Comparison of ENCODE assay signal across 17 mouse cellular contexts in genomic region chr4:141115398-141115797, GRCm38 (mm10). TPM values are rescaled to one million over a fixed set of nuclear protein-coding genes. Genes with fewer than 3 reads are reported as not detected.
A peak's percentile ranks its signal among the peaks of the same experiment; 100 is the strongest.
DNase-seq lines count a peak whose midpoint lies in the region; ATAC-seq and TF ChIP-seq lines count a peak whose summit lies in the region.
"Had no signal": no experiment of that assay in that cellular context is flagged by ENCODE, and none has a peak within 500 bp of the region (broad histone marks: within the 10 kb centered on the region; RNA-seq: fewer than 3 reads in every experiment).

No protein-coding gene starts in this region.

- H3K4me1 ChIP-seq in kidney, adult 2 months (ENCODE audit: control insufficient read depth, insufficient read depth, low read length) = peaks cover 7% of the 10 kb centered on the region; the same call in 1 of the 2 replicates
- peaks cover 89% of the 10 kb centered on the region for H3K4me1 ChIP-seq in E14TG2a.4 (replicated peaks; ENCODE audit: low read depth, low read length)
- H3K4me1 ChIP-seq in liver, embryonic 11.5 days (replicated peaks; ENCODE audit: control insufficient read depth, insufficient read depth, low read length) = peaks cover 4% of the 10 kb centered on the region; the same call in 1 of the 2 replicates

- H3K27ac ChIP-seq in kidney, adult 2 months (ENCODE audit: insufficient read depth, low read depth, low read length) = no peak overlapping the region
- peak overlapping the region; percentile 32; the same call in 1 of the 2 replicates for H3K27ac ChIP-seq in liver, embryonic 11.5 days (ENCODE audit: low read depth, low read length)
- H3K27ac ChIP-seq: kidney, postnatal 0 days had no signal

- no peaks in the 10 kb centered on the region for H3K27me3 ChIP-seq in kidney, adult 2 months (replicated peaks; ENCODE audit: control insufficient read depth, insufficient read depth, low read length)
- H3K27me3 ChIP-seq in E14TG2a.4 (ENCODE audit: insufficient read depth, low read length) = no peaks in the 10 kb centered on the region
- no peaks in the 10 kb centered on the region for H3K27me3 ChIP-seq in liver, embryonic 11.5 days (replicated peaks; ENCODE audit: control insufficient read depth, insufficient read depth, low read length)
- H3K27me3 ChIP-seq: megakaryocyte, embryonic 14.5 days had no signal

- WGBS in kidney, adult 2 months = 79% methylated on average over 8 of the region's 8 CpGs
- WGBS in liver, embryonic 11.5 days = 90% methylated on average over 8 of the region's 8 CpGs

- H3K4me2 ChIP-seq in liver, embryonic 11.5 days = no peak overlapping the region

- peak; percentile 57 for DNase-seq in adrenal gland, postnatal 14 days
- DNase-seq in adrenal gland, adult 8-10 months = no peak
- DNase-seq in kidney, adult 2 months = peak; percentile 36
- no peak for DNase-seq in kidney, postnatal 14 days
- DNase-seq in liver, embryonic 11.5 days (ENCODE audit: low spot score) = no peak
- DNase-seq in frontal cortex, postnatal 36 days (ENCODE audit: low spot score in 2 of 2) = no peak
- DNase-seq in cerebellum, postnatal 4 days (ENCODE audit: low spot score in 2 of 2) = no peak
- DNase-seq: cerebellum, adult 11-12 months; embryo, embryonic 11 days had no signal

- no peaks in the 10 kb centered on the region for H3K9me3 ChIP-seq in E14TG2a.4 (ENCODE audit: low read length)
- H3K9me3 ChIP-seq in liver, embryonic 11.5 days (ENCODE audit: control insufficient read depth, low read length) = peaks cover 3% of the 10 kb centered on the region; the same call in 1 of the 2 replicates
- H3K9me3 ChIP-seq: megakaryocyte, embryonic 14.5 days had no signal

- no peak for TF ChIP-seq CTCF in kidney, adult 2 months (conservative IDR thresholded peaks at IDR 0.05; ENCODE audit: insufficient read depth, insufficient read length, low read depth, low read length)
- no peak for TF ChIP-seq CTCF in E14TG2a.4 (conservative IDR thresholded peaks at IDR 0.05; ENCODE audit: low read length)

- no peak for TF ChIP-seq POLR2A in kidney, adult 2 months (IDR thresholded peaks at IDR 0.05; ENCODE audit: low read depth, low read length)

- H3K36me3 ChIP-seq in kidney, adult 2 months (ENCODE audit: control insufficient read depth, insufficient read depth, low read length) = peaks cover 3% of the 10 kb centered on the region; the same call in 1 of the 2 replicates
- H3K36me3 ChIP-seq in E14TG2a.4 (ENCODE audit: insufficient read depth, low read length) = peaks cover 92% of the 10 kb centered on the region
- H3K36me3 ChIP-seq in liver, embryonic 11.5 days (ENCODE audit: control insufficient read depth, insufficient read depth, low read length) = peaks cover 41% of the 10 kb centered on the region

- ATAC-seq in liver, embryonic 11.5 days (replicated peaks; ENCODE audit: low FRiP score) = no peak; the same call in 1 of the 2 replicates
- ATAC-seq: forebrain, embryonic 14.5 days had no signal

- no peak overlapping the region for H3K9ac ChIP-seq in liver, embryonic 11.5 days (ENCODE audit: low read depth, low read length)

- H3K4me3 ChIP-seq in kidney, adult 2 months (ENCODE audit: insufficient read depth, low read depth, low read length) = no peak overlapping the region
- H3K4me3 ChIP-seq in E14TG2a.4 (replicated peaks; ENCODE audit: low read length) = peak overlapping the region; percentile 63
- no peak overlapping the region for H3K4me3 ChIP-seq in liver, embryonic 11.5 days (ENCODE audit: low read depth, low read length)
- H3K4me3 ChIP-seq: megakaryocyte, embryonic 14.5 days had no signal

RNA-seq across cellular contexts. Expression of gene Szrd1, which starts 24.2 kb away (rescaled TPM):
- 105 and 107 TPM in 2 replicates for total RNA-seq in adrenal gland, postnatal 14 days (2021)
- 100 to 1,000 TPM in 3 of 4 experiments, 10 to 100 TPM in 1; 96.1 to 123 (median 115) TPM for total RNA-seq in adrenal gland, adult 8-10 months (2022)
- polyA plus RNA-seq in kidney, adult 2 months (2012; rRNA removed) = 59.3 and 60.3 TPM in 2 replicates
- polyA plus RNA-seq in liver, embryonic 11.5 days (2014; fragmentation: Nextera tagmentation; extraction: Ambion mirVana) = 24.7 and 26.2 TPM in 2 replicates

RNA-seq across cellular contexts. Expression of gene Spata21, which starts 27.3 kb away (rescaled TPM):
- not detected in 2 replicates for total RNA-seq in adrenal gland, postnatal 14 days (2021)
- not detected for total RNA-seq in adrenal gland, adult 8-10 months (2022)
- polyA plus RNA-seq in kidney, adult 2 months (2012; rRNA removed) = 0.03 and 0.26 TPM in 2 replicates
- polyA plus RNA-seq in liver, embryonic 11.5 days (2014; fragmentation: Nextera tagmentation; extraction: Ambion mirVana) = 0.19 TPM in 1 of 2 replicates, not detected in the other
- total RNA-seq: G1E; gastrocnemius, adult 18-20 months; heart, adult 18-20 months had no signal
- polyA plus RNA-seq: G1E; lung, adult 2 months had no signal

RNA-seq across cellular contexts. Expression of gene Fbxo42, which starts 32.3 kb away (rescaled TPM):
- 21.7 and 23.5 TPM in 2 replicates for total RNA-seq in adrenal gland, postnatal 14 days (2021)
- 10 to 100 TPM; 24.5 to 32.1 (median 29.0) TPM for total RNA-seq in adrenal gland, adult 8-10 months (2022)
- 11.7 and 13.0 TPM in 2 replicates for polyA plus RNA-seq in kidney, adult 2 months (2012; rRNA removed)
- 26.0 and 28.7 TPM in 2 replicates for polyA plus RNA-seq in liver, embryonic 11.5 days (2014; fragmentation: Nextera tagmentation; extraction: Ambion mirVana)

RNA-seq across cellular contexts. Expression of gene Necap2, which starts 37.2 kb away (rescaled TPM):
- 45.5 and 56.4 TPM in 2 replicates for total RNA-seq in adrenal gland, postnatal 14 days (2021)
- total RNA-seq in adrenal gland, adult 8-10 months (2022) = 10 to 100 TPM; 55.4 to 82.5 (median 71.9) TPM
- polyA plus RNA-seq in kidney, adult 2 months (2012; rRNA removed) = 60.3 and 64.9 TPM in 2 replicates
- polyA plus RNA-seq in liver, embryonic 11.5 days (2014; fragmentation: Nextera tagmentation; extraction: Ambion mirVana) = 178 and 180 TPM in 2 replicates

RNA-seq across cellular contexts. Expression of gene Crocc, which starts 55.0 kb away (rescaled TPM):
- total RNA-seq in adrenal gland, postnatal 14 days (2021) = 7.1 and 9.8 TPM in 2 replicates
- total RNA-seq in adrenal gland, adult 8-10 months (2022) = 10 to 100 TPM in 3 of 4 experiments, 1 to 10 TPM in 1; 8.4 to 22.2 (median 13.2) TPM
- polyA plus RNA-seq in kidney, adult 2 months (2012; rRNA removed) = 34.7 and 41.8 TPM in 2 replicates
- polyA plus RNA-seq in liver, embryonic 11.5 days (2014; fragmentation: Nextera tagmentation; extraction: Ambion mirVana) = 5.0 and 6.0 TPM in 2 replicates

Comparison
In these comparisons a context has a peak if more than half of its experiments do, and no peak if none do; other contexts are left out.
1. DNase-seq: peak in adrenal gland, postnatal 14 days (single experiment) and kidney, adult 2 months (single experiment); none in adrenal gland, adult 8-10 months (single experiment), kidney, postnatal 14 days (single experiment), liver, embryonic 11.5 days (single experiment), frontal cortex, postnatal 36 days (0 of 2) and cerebellum, postnatal 4 days (0 of 2).